Mouse (Mus musculus): Measurements from ENCODE around the gene Cd300c. TPM values are rescaled to one million over a fixed set of nuclear protein-coding genes. Genes with fewer than 3 reads are reported as not detected.

Gene Cd300c
- polyA plus RNA-seq, 1 experiment: not detected

DNA sequence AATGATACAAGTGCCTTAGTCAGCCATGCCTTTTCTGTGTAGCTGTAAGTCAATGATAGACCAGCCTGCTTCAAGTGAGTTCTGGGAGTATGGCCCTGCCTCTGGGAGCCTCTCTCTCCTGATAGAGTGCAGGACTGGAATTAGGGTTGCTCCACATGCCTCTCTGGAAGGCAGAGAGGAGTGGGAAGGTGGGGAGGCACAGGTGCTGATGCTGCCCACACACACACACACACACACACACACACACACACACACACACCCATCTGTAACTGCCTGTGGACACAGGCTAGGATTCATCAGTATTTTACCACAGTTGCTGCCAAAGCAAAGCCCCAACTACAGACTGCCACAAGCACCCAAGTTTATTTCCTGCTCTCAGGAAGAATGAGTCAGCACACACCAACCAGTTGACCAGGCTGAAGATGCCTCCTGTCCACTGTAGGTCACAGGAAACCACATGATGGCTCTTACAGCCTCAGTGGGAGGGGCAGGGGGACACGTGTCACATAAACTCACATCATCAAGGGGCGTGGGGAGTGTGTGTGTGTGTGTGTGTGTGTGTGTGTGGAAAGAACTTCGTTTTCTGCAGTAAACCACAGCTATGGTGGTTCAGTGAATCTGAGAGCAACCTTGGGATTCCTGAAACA is 3.7 kb downstream of the Cd300c start:
- no peak overlapping the region for H3K4me3 ChIP-seq (ENCODE audit: control insufficient read depth, low read depth, low read length)
- no peak overlapping the region for H3K27ac ChIP-seq (ENCODE audit: control insufficient read depth, insufficient read depth, low read depth, low read length)
- no peaks in the 10 kb centered on the region for H3K4me1 ChIP-seq (ENCODE audit: control insufficient read depth, insufficient read depth, low read length)
- TF ChIP-seq CTCF (IDR thresholded peaks at IDR 0.05; ENCODE audit: control insufficient read depth, insufficient read depth, insufficient replicate concordance, low read depth, low read length) (no peak), POLR2A (IDR thresholded peaks at IDR 0.05; ENCODE audit: control insufficient read depth, low read depth, low read length) (no peak)
- H3K27me3 ChIP-seq (ENCODE audit: control insufficient read depth, insufficient read depth, low read length): no peaks in the 10 kb centered on the region
- H3K36me3 ChIP-seq (ENCODE audit: control insufficient read depth, insufficient read depth, low read length): no peaks in the 10 kb centered on the region

- H3K4me3 ChIP-seq (ENCODE audit: control insufficient read depth, low read depth, low read length): no peak overlapping the region
- H3K36me3 ChIP-seq (ENCODE audit: control insufficient read depth, insufficient read depth, low read length): no peaks in the 10 kb centered on the region
- TF ChIP-seq POLR2A (IDR thresholded peaks at IDR 0.05; ENCODE audit: control insufficient read depth, low read depth, low read length) (no peak), CTCF (IDR thresholded peaks at IDR 0.05; ENCODE audit: control insufficient read depth, insufficient read depth, insufficient replicate concordance, low read depth, low read length) (no peak)
- no peak overlapping the region for H3K27ac ChIP-seq (ENCODE audit: control insufficient read depth, insufficient read depth, low read depth, low read length)
- H3K4me1 ChIP-seq (ENCODE audit: control insufficient read depth, insufficient read depth, low read length): no peaks in the 10 kb centered on the region
- no peaks in the 10 kb centered on the region for H3K27me3 ChIP-seq (ENCODE audit: control insufficient read depth, insufficient read depth, low read length)
These were observed 8.6 kb downstream of the Cd300c start for GRCm38 (mm10) chr11:114960369-114960768.

DNA sequence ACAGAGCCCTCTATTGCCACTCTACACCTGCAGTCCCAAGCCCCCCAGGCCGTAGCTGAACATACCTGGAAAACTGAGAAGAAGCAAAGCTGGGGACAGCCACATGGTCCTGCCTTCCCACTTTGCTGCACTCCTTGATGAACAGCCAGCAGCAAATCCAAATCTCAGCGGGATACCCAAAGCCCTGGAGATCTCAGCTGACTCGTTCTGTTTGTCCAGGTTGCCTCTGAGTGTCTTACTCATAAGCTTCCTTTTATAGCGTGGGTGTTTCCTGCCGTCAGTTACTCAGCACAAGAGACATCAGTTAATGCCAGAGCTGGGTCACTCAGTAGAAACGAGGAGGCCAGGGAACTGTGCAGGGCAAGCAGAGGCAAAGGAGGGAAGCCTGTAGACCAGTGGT is 34.8 kb downstream of the Cd300c start, which contains the start of gene Cd300lb:
Gene Cd300lb (minus strand): TSS at position 243 of the 400 bp plus-strand sequence.
- no peaks in the 10 kb centered on the region for H3K4me1 ChIP-seq (ENCODE audit: control insufficient read depth, insufficient read depth, low read length)
- H3K27ac ChIP-seq (ENCODE audit: control insufficient read depth, insufficient read depth, low read depth, low read length): no peak within 1 kb of the TSS
- TF ChIP-seq POLR2A (IDR thresholded peaks at IDR 0.05; ENCODE audit: control insufficient read depth, low read depth, low read length): no peak
- no peak for TF ChIP-seq CTCF (IDR thresholded peaks at IDR 0.05; ENCODE audit: control insufficient read depth, insufficient read depth, insufficient replicate concordance, low read depth, low read length)
- no peak within 1 kb of the TSS for H3K4me3 ChIP-seq (ENCODE audit: control insufficient read depth, low read depth, low read length)
- no peaks in the 10 kb centered on the region for H3K36me3 ChIP-seq (ENCODE audit: control insufficient read depth, insufficient read depth, low read length)
- no peaks in the 10 kb centered on the region for H3K27me3 ChIP-seq (ENCODE audit: control insufficient read depth, insufficient read depth, low read length)

- no peak overlapping the region for H3K4me3 ChIP-seq (ENCODE audit: control insufficient read depth, low read depth, low read length)
- H3K27ac ChIP-seq (ENCODE audit: control insufficient read depth, insufficient read depth, low read depth, low read length): no peak overlapping the region
- no peaks in the 10 kb centered on the region for H3K36me3 ChIP-seq (ENCODE audit: control insufficient read depth, insufficient read depth, low read length)
- no peak for TF ChIP-seq POLR2A (IDR thresholded peaks at IDR 0.05; ENCODE audit: control insufficient read depth, low read depth, low read length)
- no peak for TF ChIP-seq CTCF (IDR thresholded peaks at IDR 0.05; ENCODE audit: control insufficient read depth, insufficient read depth, insufficient replicate concordance, low read depth, low read length)
- H3K4me1 ChIP-seq (ENCODE audit: control insufficient read depth, insufficient read depth, low read length): no peaks in the 10 kb centered on the region
- no peaks in the 10 kb centered on the region for H3K27me3 ChIP-seq (ENCODE audit: control insufficient read depth, insufficient read depth, low read length)
These were observed 35.4 kb downstream of the Cd300c start for GRCm38 (mm10) chr11:114933591-114933990.

GRCm38 (mm10) chr11:114931041-114931440 is 37.9 kb downstream of the Cd300c start:
- Histone ChIP-seq H3K27me3 (ENCODE audit: control insufficient read depth, insufficient read depth, low read length) (no peaks in the 10 kb centered on the region), H3K36me3 (ENCODE audit: control insufficient read depth, insufficient read depth, low read length) (no peaks in the 10 kb centered on the region), H3K4me1 (ENCODE audit: control insufficient read depth, insufficient read depth, low read length) (no peaks in the 10 kb centered on the region), H3K4me3 (ENCODE audit: control insufficient read depth, low read depth, low read length) (no peak overlapping the region), H3K27ac (ENCODE audit: control insufficient read depth, insufficient read depth, low read depth, low read length) (no peak overlapping the region)
- TF ChIP-seq POLR2A (IDR thresholded peaks at IDR 0.05; ENCODE audit: control insufficient read depth, low read depth, low read length) (no peak), CTCF (IDR thresholded peaks at IDR 0.05; ENCODE audit: control insufficient read depth, insufficient read depth, insufficient replicate concordance, low read depth, low read length) (no peak)

- TF ChIP-seq CTCF (IDR thresholded peaks at IDR 0.05; ENCODE audit: control insufficient read depth, insufficient read depth, insufficient replicate concordance, low read depth, low read length): no peak
- Histone ChIP-seq H3K27ac (ENCODE audit: control insufficient read depth, insufficient read depth, low read depth, low read length) (no peak overlapping the region), H3K4me3 (ENCODE audit: control insufficient read depth, low read depth, low read length) (no peak overlapping the region), H3K4me1 (ENCODE audit: control insufficient read depth, insufficient read depth, low read length) (no peaks in the 10 kb centered on the region), H3K27me3 (ENCODE audit: control insufficient read depth, insufficient read depth, low read length) (no peaks in the 10 kb centered on the region), H3K36me3 (ENCODE audit: control insufficient read depth, insufficient read depth, low read length) (no peaks in the 10 kb centered on the region)
These were observed 39.4 kb downstream of the Cd300c start for GRCm38 (mm10) chr11:114929581-114929980.

- H3K27me3 ChIP-seq (ENCODE audit: control insufficient read depth, insufficient read depth, low read length): no peaks in the 10 kb centered on the region
- H3K4me3 ChIP-seq (ENCODE audit: control insufficient read depth, low read depth, low read length): no peak overlapping the region
- H3K36me3 ChIP-seq (ENCODE audit: control insufficient read depth, insufficient read depth, low read length): no peaks in the 10 kb centered on the region
- no peak overlapping the region for H3K27ac ChIP-seq (ENCODE audit: control insufficient read depth, insufficient read depth, low read depth, low read length)
- no peaks in the 10 kb centered on the region for H3K4me1 ChIP-seq (ENCODE audit: control insufficient read depth, insufficient read depth, low read length)
- TF ChIP-seq POLR2A (IDR thresholded peaks at IDR 0.05; ENCODE audit: control insufficient read depth, low read depth, low read length) (no peak), CTCF (IDR thresholded peaks at IDR 0.05; ENCODE audit: control insufficient read depth, insufficient read depth, insufficient replicate concordance, low read depth, low read length) (peak; percentile 46; the same call in 1 of the 2 replicates)
These were observed 45.0 kb downstream of the Cd300c start for GRCm38 (mm10) chr11:114923961-114924360.

Data from testis, adult 2 months (tissue).